Mouse (Mus musculus): ENCODE data around the gene Habp2.

GRCm38 (mm10) chr19:56366625-56367024 lies 79.7 kb downstream of the Habp2 start:
- TF ChIP-seq GATA1 (IDR thresholded peaks at IDR 0.05; ENCODE audit: borderline replicate concordance, low read length) (no peak), FLI1 (IDR thresholded peaks at IDR 0.05; ENCODE audit: low read length) (no peak)
